Mouse (Mus musculus) thymus, adult 2 months (tissue): Measurements from ENCODE around the gene Cd7.

ENCODE experiments used
- CTCF ChIP-seq: fragments of 200-500 bp; IDR thresholded peaks from 2 replicates; pipeline ENCODE4 v1.5.1; 2012; ENCODE audit warnings: mild to moderate bottlenecking, control low read depth, low read length, moderate library complexity, borderline replicate concordance; ENCODE audit not compliant: control insufficient read depth, poor library complexity, insufficient read depth; ENCODE audit errors: extremely low read depth
- POLR2A ChIP-seq: fragments of 200-500 bp; IDR thresholded peaks from 2 replicates; pipeline ENCODE4 v1.6.1; 2012; ENCODE audit warnings: mild to moderate bottlenecking, low read length, control low read depth, moderate library complexity; ENCODE audit not compliant: control insufficient read depth, poor library complexity, insufficient read depth; ENCODE audit errors: extremely low read depth

GRCm38 (mm10) chr11:120988410-120988809 is 50.8 kb downstream of the Cd7 start:
- TF ChIP-seq CTCF (no peak), POLR2A (no peak)
